Mouse (Mus musculus) liver, embryonic 14.5 days (tissue): ENCODE measurements at regions not wholly inside any gene's neighbourhood (a gene's known extent, or its start where the extent isn't known, plus 50 kb on each side); places are given as distances from the start of the nearest gene placed in this dataset.

Source experiments
- CTCF ChIP-seq: IDR thresholded peaks from 2 replicates; pipeline ENCODE4 v1.5.1; 2016; ENCODE audit warnings: antibody characterized with exemption, low read depth, control low read depth
- EP300 ChIP-seq: IDR thresholded peaks from 2 replicates; pipeline ENCODE4 v1.6.1; 2016; ENCODE audit warnings: antibody characterized with exemption, low read depth

GRCm38 (mm10) chr6:31791547-31791946 lies 227.8 kb upstream of the Podxl start:
- TF ChIP-seq CTCF = no peak
- no peak for TF ChIP-seq EP300
